Mouse (Mus musculus) spleen, adult 2 months (tissue): Measurements from ENCODE around the gene Krtap5-1.

ENCODE experiments used
- CTCF ChIP-seq: fragments of 200-500 bp; IDR thresholded peaks from 2 replicates; pipeline ENCODE4 v1.5.1; 2011; ENCODE audit warnings: mild to moderate bottlenecking, inconsistent platforms; ENCODE audit not compliant: insufficient read depth, insufficient read length, insufficient replicate concordance; ENCODE audit errors: extremely low read depth
- POLR2A ChIP-seq: fragments of 200-500 bp; IDR thresholded peaks from 2 replicates; pipeline ENCODE4 v1.6.1; 2011; ENCODE audit warnings: low read depth, low read length, inconsistent platforms

GRCm38 (mm10) chr7:142319124-142319523, 22.2 kb upstream of the Krtap5-1 start:
- TF ChIP-seq POLR2A (no peak), CTCF (no peak)
